Mouse (Mus musculus) lung, postnatal 36 days (tissue): ENCODE data around the gene Ankrd13a.
"Not testable (repeated sequence)": the region's sequence is repeated elsewhere in the genome, so short reads cannot be mapped to it uniquely, and the experiment has no call there.

Experiments used
- DNase-seq: peaks from one replicate; pipeline ENCODE4 v3.0.0; 2022; ENCODE audit warnings: mixed read lengths

Ankrd13a gene

GRCm38 (mm10) chr5:114840481-114840880 lies 66.0 kb downstream of the Ankrd13a start:
- DNase-seq, result not testable (repeated sequence)

DNA sequence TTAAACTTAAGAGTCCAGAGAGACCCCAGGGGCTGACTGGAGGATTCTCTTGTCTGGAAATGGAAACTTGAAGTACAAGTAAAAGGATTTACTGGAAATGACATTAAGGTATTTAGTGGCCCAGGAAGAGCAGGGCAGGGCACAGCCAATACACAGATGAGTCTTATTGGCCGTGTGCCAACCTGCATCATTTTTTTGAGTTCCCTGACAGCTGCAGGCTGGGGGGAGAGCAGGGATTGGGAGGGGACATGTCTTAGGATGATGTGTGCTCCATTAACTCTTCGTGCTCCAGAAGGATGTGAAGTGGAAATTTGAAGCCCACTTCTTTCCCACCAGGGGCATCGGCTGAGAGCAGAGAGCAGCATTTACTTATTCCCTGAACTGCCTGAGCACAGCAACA lies 67.7 kb downstream of the Ankrd13a start:
- not testable (repeated sequence) for DNase-seq

GRCm38 (mm10) chr5:114842674-114843073 lies 68.2 kb downstream of the Ankrd13a start:
- no peak for DNase-seq

- DNase-seq, result not testable (repeated sequence)
These were observed 69.9 kb downstream of the Ankrd13a start for GRCm38 (mm10) chr5:114844371-114844770.

GRCm38 (mm10) chr5:114851565-114852236 lies 77.2 kb downstream of the Ankrd13a start:
- no peak for DNase-seq

- DNase-seq, result not testable (repeated sequence)
These were observed 78.9 kb downstream of the Ankrd13a start, which contains the start of gene 4930519G04Rik for GRCm38 (mm10) chr5:114853364-114853763. 4930519G04Rik (plus strand) TSS chr5:114853664.
